Mouse (Mus musculus): ENCODE data around the gene Traf3ip2. TPM values are rescaled to one million over a fixed set of nuclear protein-coding genes. Genes with fewer than 3 reads are reported as not detected.

The Traf3ip2 gene
- polyA plus RNA-seq, 1 experiment, result 1.1 TPM

DNA sequence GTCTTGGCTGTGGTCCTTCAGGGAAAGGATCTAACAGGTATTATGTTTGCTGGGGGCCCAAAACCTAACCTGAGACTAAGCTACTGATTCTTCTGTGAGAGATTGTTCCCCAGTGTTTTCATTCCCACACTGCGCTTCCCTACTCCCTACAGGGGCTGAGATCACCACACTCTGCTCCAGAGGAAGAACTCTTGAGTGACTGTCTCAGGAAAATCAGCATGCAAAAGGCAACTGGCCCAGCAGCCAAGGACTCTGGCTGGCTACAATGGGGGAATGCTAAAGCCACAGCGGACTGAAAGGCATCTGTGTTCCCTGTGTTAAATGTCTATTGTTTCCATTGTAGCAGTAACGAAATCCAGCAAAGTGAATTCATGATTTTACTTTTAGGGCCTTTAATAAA is 62.0 kb downstream of the Traf3ip2 start:
- TF ChIP-seq POLR2A (IDR thresholded peaks at IDR 0.05; ENCODE audit: control insufficient read depth, low read depth, low read length), result no peak
- TF ChIP-seq CTCF (IDR thresholded peaks at IDR 0.05; ENCODE audit: control insufficient read depth, insufficient read depth, insufficient replicate concordance, low read depth, low read length), result no peak
- Histone ChIP-seq H3K27ac (ENCODE audit: control insufficient read depth, insufficient read depth, low read depth, low read length) (no peak overlapping the region), H3K4me3 (ENCODE audit: control insufficient read depth, low read depth, low read length) (no peak overlapping the region), H3K36me3 (ENCODE audit: control insufficient read depth, insufficient read depth, low read length) (no peaks in the 10 kb centered on the region; the same call in 1 of the 2 replicates), H3K27me3 (ENCODE audit: control insufficient read depth, insufficient read depth, low read length) (no peaks in the 10 kb centered on the region), H3K4me1 (ENCODE audit: control insufficient read depth, insufficient read depth, low read length) (no peaks in the 10 kb centered on the region)

DNA sequence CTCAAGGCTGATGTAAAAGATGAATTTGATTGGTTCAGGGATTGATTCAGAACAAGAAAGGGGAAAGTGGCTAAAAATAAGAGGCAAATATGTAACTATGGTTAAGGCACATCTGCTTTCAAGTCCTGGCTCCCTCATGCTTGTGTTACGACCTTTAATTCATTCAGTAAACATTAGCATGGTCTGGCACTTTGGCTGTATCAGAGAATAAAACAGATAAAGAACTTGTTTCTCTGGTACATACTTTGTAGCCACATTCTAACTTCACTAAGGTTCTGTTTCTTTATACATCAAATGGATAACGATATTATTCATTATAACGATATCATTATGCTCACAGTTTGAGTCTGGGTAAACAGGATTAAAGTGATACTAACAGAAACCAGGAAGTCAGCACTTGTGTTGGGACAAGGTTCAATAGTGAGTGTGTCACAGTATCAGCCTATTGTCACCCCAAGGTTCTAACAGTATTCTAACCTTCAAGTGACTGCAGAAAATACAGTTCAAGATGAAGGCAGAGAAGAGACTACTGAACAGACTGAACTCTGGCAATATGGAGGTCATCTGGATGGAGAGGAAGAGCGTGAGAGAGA is 65.6 kb downstream of the Traf3ip2 start:
- no peaks in the 10 kb centered on the region for H3K36me3 ChIP-seq (ENCODE audit: control insufficient read depth, insufficient read depth, low read length)

DNA sequence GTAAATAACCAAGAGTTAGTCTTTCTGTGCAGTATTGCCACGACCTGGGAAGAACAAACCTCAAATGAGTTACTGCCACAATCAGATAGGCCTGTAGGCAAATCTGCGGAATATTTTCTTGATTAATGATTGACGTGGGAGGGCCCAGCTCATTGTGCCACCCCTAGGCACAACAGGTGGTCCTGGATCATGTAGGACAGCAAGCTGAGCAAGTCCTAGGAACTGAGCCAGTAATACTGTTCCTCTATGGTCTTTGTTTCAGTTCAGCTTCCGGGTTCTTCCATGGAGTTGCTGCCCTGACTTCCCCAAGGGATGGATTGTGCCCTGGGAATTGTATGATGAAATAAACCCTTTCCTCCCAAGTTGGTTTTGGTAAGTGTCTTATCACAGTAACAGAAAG is 68.3 kb downstream of the Traf3ip2 start:
- Histone ChIP-seq H3K4me1 (ENCODE audit: control insufficient read depth, insufficient read depth, low read length) (no peaks in the 10 kb centered on the region), H3K4me3 (ENCODE audit: control insufficient read depth, low read depth, low read length) (no peak overlapping the region), H3K36me3 (ENCODE audit: control insufficient read depth, insufficient read depth, low read length) (no peaks in the 10 kb centered on the region), H3K27me3 (ENCODE audit: control insufficient read depth, insufficient read depth, low read length) (no peaks in the 10 kb centered on the region), H3K27ac (ENCODE audit: control insufficient read depth, insufficient read depth, low read depth, low read length) (no peak overlapping the region)
- TF ChIP-seq CTCF (IDR thresholded peaks at IDR 0.05; ENCODE audit: control insufficient read depth, insufficient read depth, insufficient replicate concordance, low read depth, low read length) (no peak), POLR2A (IDR thresholded peaks at IDR 0.05; ENCODE audit: control insufficient read depth, low read depth, low read length) (no peak)

More for the DNA sequence above, 65.6 kb downstream of the Traf3ip2 start:
- TF ChIP-seq CTCF (IDR thresholded peaks at IDR 0.05; ENCODE audit: control insufficient read depth, insufficient read depth, insufficient replicate concordance, low read depth, low read length) (no peak), POLR2A (IDR thresholded peaks at IDR 0.05; ENCODE audit: control insufficient read depth, low read depth, low read length) (no peak)
- no peak overlapping the region for H3K4me3 ChIP-seq (ENCODE audit: control insufficient read depth, low read depth, low read length)
- H3K27me3 ChIP-seq (ENCODE audit: control insufficient read depth, insufficient read depth, low read length), result no peaks in the 10 kb centered on the region
- no peak overlapping the region for H3K27ac ChIP-seq (ENCODE audit: control insufficient read depth, insufficient read depth, low read depth, low read length)
- no peaks in the 10 kb centered on the region for H3K4me1 ChIP-seq (ENCODE audit: control insufficient read depth, insufficient read depth, low read length)

DNA sequence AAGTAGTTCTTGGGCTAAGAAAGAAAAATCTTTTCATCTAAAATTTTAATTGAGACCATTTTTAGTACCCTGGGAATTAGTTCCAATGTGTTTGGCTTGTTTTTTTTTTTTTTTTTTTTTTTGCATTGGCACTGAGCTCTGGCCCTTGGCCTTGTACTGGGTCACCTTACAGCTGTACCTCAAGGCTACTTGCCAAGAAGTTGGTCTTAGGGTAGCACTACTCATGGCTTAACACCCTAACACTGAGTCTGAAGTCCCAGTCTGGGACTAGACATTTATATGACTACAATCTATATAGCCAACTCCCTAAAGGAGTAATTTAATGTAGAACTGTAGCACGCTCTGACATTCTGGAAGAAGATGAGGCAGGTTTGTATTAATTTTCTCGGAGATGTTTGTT is 69.8 kb downstream of the Traf3ip2 start:
- Histone ChIP-seq H3K4me1 (ENCODE audit: control insufficient read depth, insufficient read depth, low read length) (no peaks in the 10 kb centered on the region), H3K36me3 (ENCODE audit: control insufficient read depth, insufficient read depth, low read length) (no peaks in the 10 kb centered on the region), H3K27me3 (ENCODE audit: control insufficient read depth, insufficient read depth, low read length) (no peaks in the 10 kb centered on the region), H3K4me3 (ENCODE audit: control insufficient read depth, low read depth, low read length) (no peak overlapping the region), H3K27ac (ENCODE audit: control insufficient read depth, insufficient read depth, low read depth, low read length) (no peak overlapping the region)
- TF ChIP-seq CTCF (IDR thresholded peaks at IDR 0.05; ENCODE audit: control insufficient read depth, insufficient read depth, insufficient replicate concordance, low read depth, low read length) (no peak), POLR2A (IDR thresholded peaks at IDR 0.05; ENCODE audit: control insufficient read depth, low read depth, low read length) (no peak)

DNA sequence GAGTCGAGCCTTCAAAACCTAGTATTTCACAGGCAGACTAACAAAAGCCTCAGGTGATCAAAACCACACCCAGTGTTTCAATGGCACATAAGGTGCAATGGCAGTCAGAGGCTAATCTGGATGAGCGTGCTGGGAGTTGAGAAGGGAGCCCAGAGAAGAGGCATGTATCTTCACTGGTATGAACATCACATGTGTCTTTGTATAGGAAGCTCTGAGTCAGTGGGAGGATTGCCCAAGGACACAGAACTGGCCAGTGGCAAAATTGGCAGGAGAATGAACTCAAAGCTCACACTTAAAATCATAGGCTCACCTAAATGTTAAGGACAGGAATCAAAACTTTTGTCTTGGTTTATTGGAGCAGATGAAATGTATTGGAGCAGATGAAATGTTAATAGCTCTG is 70.7 kb downstream of the Traf3ip2 start:
- Histone ChIP-seq H3K4me3 (ENCODE audit: control insufficient read depth, low read depth, low read length) (no peak overlapping the region), H3K36me3 (ENCODE audit: control insufficient read depth, insufficient read depth, low read length) (no peaks in the 10 kb centered on the region), H3K27me3 (ENCODE audit: control insufficient read depth, insufficient read depth, low read length) (no peaks in the 10 kb centered on the region), H3K27ac (ENCODE audit: control insufficient read depth, insufficient read depth, low read depth, low read length) (no peak overlapping the region), H3K4me1 (ENCODE audit: control insufficient read depth, insufficient read depth, low read length) (no peaks in the 10 kb centered on the region)
- TF ChIP-seq POLR2A (IDR thresholded peaks at IDR 0.05; ENCODE audit: control insufficient read depth, low read depth, low read length) (no peak), CTCF (IDR thresholded peaks at IDR 0.05; ENCODE audit: control insufficient read depth, insufficient read depth, insufficient replicate concordance, low read depth, low read length) (no peak)

DNA sequence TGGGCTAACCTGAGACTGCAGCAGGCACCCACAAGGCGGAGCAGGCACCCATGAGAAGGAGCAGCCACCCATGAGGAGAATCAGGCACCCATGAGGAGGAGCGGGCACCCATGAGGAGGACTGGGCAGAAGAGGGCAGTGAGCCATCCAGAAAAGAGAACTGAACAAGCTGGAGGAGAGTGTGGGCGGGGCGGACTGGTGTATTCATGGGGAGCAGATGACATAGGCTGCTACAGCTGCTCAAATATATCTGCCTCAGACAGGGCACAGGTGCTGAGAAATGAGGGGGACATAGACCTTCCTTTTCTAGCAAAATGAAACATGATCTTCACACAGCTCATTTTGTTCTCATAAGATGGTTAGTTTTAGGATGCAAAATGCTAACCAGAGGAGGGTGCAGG is 74.1 kb downstream of the Traf3ip2 start:
- H3K4me3 ChIP-seq (ENCODE audit: control insufficient read depth, low read depth, low read length), result no peak overlapping the region
- H3K36me3 ChIP-seq (ENCODE audit: control insufficient read depth, insufficient read depth, low read length), result no peaks in the 10 kb centered on the region
- no peaks in the 10 kb centered on the region for H3K27me3 ChIP-seq (ENCODE audit: control insufficient read depth, insufficient read depth, low read length)
- TF ChIP-seq CTCF (IDR thresholded peaks at IDR 0.05; ENCODE audit: control insufficient read depth, insufficient read depth, insufficient replicate concordance, low read depth, low read length) (no peak), POLR2A (IDR thresholded peaks at IDR 0.05; ENCODE audit: control insufficient read depth, low read depth, low read length) (no peak)
- H3K4me1 ChIP-seq (ENCODE audit: control insufficient read depth, insufficient read depth, low read length), result no peaks in the 10 kb centered on the region
- H3K27ac ChIP-seq (ENCODE audit: control insufficient read depth, insufficient read depth, low read depth, low read length), result no peak overlapping the region

DNA sequence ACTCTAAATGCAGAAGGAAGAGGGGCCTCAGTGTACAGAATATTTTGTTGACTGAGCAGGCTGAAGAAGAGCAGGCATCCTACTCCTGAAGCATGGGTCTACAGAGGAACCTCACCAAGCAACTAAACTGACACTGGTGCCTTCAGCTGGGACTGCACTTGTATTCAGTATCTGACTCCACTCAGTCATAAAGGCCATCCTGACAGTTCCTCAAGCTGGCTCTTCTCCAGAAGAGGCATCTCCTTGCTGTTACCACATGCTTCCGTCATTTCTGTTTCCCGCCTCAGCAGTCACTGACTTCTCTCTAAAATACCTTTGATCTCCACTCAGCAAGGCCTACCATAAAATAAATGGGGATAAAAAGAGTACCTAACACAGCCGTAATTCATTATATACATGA is 75.1 kb downstream of the Traf3ip2 start:
- no peaks in the 10 kb centered on the region for H3K4me1 ChIP-seq (ENCODE audit: control insufficient read depth, insufficient read depth, low read length)
- no peaks in the 10 kb centered on the region for H3K36me3 ChIP-seq (ENCODE audit: control insufficient read depth, insufficient read depth, low read length)
- TF ChIP-seq POLR2A (IDR thresholded peaks at IDR 0.05; ENCODE audit: control insufficient read depth, low read depth, low read length), result no peak
- TF ChIP-seq CTCF (IDR thresholded peaks at IDR 0.05; ENCODE audit: control insufficient read depth, insufficient read depth, insufficient replicate concordance, low read depth, low read length), result no peak
- H3K4me3 ChIP-seq (ENCODE audit: control insufficient read depth, low read depth, low read length), result no peak overlapping the region
- H3K27ac ChIP-seq (ENCODE audit: control insufficient read depth, insufficient read depth, low read depth, low read length), result no peak overlapping the region
- H3K27me3 ChIP-seq (ENCODE audit: control insufficient read depth, insufficient read depth, low read length), result no peaks in the 10 kb centered on the region
